Mouse (Mus musculus): ENCODE measurements around the gene Cdc25a.

Gene Cdc25a

DNA sequence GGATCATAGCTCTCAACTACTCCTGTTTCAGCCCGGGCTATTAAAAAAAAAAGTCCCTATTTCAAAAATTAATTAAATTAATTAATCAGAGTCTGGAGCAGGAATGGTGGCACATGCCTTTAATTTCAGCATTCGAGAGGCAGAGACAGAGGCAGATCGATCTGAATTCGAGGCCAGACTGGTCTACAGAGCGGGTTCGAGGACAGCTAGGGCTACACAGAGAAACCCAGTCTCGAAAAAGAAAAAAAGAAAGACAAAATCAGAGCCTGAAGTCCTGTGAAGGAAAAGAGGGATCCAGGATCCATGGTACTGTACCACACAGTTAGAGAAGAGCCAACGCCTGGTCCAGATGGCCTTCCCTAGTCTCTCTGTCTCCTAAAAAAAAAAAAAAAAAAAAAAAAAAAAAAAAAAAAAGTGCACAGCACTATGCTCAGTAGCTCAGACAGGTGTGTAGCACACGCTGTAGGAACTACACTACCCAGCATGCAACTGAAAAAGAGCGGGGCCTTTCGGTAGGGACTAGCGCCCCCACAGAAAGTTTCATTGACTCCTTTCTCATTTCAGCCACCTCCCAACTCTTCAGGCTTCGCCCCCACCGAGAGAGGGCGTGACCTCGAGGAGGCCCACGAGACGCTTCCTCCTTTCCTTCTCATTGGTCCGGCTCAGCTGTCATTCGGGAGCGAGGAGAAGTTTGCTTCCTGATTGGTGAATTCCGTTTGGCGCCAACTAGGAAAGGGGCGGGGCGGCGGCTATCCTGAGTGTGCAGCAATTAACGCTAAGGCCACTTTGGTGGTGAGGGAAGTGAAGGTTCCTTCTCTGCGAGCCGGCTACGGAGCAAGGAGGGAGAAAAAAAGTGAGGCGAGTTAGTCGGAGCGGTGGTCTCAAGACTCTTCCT is at the start of gene Cdc25a:
TSS of gene Cdc25a (plus strand) at position 783 of the 895 bp plus-strand sequence.
- peak; percentile 92 for DNase-seq (ENCODE audit: low spot score)

DNA sequence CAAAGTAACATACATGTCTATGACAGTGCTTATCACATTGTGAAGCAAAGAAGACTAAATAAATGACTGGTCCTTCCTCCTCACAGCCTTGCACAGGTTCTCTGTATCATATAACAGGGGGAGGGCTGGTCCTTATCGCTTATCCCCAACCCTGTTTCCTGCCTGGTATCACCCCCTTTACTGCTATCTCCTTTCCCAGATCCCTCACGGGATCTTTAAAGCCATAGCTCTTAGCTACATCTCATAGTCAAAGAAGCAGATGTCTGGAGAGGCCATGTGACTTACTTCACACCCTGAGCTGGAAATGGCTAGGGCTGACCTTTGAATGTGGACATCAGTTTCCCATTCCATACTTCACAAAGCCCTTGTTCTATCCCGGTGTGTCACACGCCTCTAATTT is 49.6 kb upstream of the Cdc25a start:
- DNase-seq (ENCODE audit: low spot score), result no peak

DNA sequence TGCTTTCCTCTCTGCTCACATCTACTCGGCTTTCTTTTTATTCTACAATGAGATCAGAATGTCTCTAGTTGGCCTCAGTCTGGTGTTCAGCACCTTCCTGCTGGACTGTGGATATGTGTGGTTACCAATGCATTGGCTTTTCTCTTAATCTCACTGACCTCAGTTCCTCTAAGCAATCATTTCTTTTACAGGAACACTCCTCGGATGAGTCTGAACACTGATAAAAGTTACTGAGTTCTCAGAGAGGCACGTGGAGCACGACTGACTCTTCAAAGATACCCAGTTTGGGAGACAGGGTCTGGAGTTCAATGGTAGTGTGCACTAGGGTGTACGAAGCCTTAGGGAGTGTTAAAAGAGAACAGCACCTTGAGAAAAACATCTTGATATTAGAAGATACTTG is 49.2 kb upstream of the Cdc25a start:
- no peak for DNase-seq (ENCODE audit: low spot score)

DNA sequence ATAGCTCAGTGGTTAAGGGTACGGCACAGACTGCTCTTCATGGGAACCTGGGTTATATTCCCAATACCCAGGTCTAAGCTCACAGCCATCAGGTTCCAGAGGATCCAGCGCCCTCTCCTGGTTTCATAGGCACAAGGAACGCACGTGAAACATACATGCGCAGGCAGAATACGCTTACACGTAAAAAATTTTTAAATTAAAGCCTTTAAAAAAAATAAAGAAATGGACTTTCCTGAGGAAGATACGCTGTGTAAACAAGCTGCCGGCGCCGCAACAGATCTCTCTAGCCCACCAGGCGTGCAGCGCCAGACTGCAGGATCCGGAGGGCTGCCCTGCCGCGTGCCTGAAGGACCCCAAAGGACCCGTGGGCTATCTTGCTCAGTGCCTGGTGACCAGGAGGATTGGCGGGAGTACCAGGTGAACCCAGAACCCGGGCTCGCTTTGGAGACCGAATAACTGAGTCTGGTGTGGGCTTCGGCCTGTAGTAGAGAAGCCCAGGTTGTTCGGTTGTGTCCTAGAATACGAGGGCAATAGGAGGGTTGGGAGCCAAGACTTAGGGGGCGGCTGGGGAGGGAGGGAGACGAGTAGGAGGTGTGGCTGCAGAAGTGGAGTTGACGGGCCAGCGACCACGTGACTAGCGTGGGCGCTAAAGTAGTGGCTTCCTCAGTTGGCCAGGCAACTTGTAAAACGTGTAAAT is 42.8 kb upstream of the Cdc25a start, which contains the start of gene Nme6:
TSS of gene Nme6 (plus strand) at position 359 of the 697 bp plus-strand sequence.
- DNase-seq (ENCODE audit: low spot score), result peak; percentile 85

DNA sequence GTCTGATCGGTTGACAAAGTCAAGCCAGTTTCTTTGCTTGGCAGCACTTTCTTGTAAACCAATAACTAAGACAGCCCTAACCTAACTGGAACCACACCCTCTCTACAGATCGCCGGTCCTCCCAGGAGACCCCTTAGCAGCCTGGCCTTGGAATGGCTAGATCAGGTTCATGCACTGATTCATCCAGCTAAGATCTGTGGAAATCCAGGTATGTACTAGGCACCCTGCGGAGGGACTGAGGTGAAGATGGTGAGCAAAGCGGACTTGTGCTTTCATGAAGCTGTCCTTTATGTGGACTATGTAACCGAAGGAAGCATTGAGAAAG is 42.3 kb upstream of the Cdc25a start:
- no peak for DNase-seq (ENCODE audit: low spot score)

DNA sequence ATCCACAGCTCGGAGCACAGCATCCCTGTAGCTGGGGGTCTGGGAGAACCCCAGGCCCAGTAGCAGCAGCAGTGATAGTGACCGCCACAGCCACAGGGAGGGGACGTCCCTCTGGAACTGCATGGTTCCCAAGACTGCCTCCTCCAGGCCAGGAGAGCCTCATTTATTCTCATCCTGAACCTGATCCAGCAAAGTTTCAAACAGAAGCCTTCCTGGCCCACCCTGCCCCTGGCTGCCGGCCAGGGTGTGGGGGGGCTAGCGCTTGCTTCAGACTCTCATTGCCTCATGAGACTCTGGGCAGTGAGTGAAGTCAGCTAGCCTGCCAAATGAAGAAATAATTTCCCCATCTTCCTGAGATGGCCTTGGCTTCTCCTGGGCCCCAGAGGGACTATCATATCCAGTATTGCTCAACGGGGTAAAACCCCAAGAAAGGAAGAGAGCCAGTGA is 26.0 kb upstream of the Cdc25a start, which contains the start of gene Camp:
TSS of gene Camp (minus strand) at position 306 of the 447 bp plus-strand sequence.
- peak; percentile 17 for DNase-seq (ENCODE audit: low spot score)

DNA sequence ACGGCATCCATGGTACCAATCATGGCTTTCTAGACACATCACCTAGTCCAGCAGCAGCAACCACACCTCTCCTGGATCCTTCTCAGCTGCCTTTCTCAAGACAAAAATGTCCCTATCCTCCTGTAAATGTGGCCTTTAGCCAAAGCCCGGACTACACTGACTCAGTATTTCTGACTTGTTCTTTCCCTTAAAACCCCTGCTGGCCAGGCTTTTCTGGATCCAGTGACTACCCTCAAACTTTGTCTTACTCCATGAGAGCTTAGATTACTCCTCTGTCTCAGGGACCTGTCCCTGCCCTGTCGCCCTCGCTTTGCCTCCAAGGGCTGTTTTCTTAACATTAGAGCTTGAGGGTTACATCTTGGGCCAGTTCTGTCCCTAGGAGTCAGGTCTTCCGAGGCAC is 25.3 kb upstream of the Cdc25a start:
- DNase-seq (ENCODE audit: low spot score), result no peak

DNA sequence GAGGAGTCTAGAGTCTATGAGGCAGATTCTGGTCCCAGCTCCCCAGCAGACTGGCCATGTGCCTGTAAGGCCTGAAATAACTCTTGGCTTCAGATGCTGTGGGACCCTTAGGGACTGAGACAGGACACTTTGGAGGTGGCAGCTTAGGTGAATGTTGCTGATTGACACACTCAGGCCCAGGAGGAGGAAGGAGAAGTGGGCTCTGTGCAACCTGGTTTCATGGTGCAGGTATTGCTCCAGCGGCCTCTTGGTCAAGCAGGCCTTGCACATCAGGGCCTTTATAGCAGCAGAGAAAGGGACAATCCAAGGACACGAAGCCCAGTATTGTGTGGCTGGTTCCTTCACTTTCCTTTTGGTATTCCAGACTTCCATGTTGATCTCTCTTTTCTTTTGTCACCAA is 21.0 kb upstream of the Cdc25a start:
- no peak for DNase-seq (ENCODE audit: low spot score)

DNA sequence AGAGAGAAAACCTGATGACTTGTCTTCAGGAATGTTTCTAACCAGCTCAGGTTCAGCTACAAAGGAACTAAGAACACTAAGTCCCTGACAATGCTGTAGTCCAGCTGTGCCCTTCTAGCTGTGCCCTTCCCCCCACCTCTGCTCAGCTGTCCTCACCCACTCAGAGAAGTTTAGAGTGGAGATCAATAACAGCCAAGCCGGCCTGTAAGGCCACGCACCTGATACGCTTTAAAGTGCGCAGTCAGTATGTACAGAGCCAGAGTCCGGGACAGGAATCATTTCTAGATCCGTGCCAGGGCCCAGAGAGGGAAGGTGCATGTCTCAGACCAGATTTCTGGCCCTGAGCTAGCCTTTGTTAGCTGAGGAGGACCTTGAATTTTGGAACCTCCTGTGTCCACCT is 19.4 kb upstream of the Cdc25a start:
- DNase-seq (ENCODE audit: low spot score), result no peak

DNA sequence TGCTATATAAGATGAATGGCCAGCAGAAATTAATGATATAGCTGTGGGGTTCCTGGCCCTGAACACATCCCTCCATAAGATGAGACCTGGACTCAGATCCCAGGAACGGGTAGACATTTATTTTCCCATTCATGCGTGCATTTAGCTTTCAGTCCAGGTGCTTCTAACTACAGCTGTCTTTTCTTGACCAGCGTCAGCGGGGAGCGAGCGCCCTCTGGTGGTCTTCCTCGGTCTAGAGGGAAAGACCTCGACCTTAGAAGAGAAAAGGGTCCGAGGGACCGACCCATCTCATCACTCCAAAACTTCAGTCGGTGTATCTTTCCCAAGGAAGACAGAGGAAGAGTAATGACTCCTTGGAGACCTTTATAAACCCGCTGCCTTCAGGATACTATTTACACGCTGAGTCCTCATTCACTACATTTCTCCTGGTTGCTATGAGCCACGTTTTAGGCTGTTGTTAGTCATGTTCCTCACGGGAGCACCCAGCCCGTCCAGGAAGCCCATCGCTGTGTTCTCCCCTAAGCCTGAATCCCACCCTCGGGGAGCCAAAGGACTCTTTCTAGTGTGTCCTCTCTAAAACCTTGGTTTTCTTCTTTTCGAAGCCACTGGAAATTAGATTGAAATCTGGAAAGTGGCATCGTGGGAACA is 12.9 kb upstream of the Cdc25a start:
- peak; percentile 86 for DNase-seq (ENCODE audit: low spot score)

DNA sequence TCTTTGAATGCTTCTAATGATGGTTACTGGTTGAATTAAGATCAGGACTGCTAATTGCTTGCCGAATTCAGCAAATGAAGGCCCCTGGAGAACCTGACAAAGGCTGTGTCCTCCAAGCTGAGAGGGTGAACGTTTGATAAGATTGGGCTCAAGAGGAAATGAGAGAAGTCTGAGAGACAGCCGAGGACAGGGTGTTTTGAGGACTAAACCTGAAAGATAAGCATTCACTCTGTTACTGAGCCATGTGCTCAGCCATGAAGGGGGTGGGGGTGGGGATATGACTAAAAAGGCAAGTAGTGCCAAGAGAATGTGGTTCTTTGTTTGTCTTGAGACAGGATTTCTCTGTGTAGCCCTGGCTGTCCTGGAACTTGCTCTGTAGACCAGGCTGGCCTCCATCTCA is 12.3 kb upstream of the Cdc25a start:
- no peak for DNase-seq (ENCODE audit: low spot score)

DNA sequence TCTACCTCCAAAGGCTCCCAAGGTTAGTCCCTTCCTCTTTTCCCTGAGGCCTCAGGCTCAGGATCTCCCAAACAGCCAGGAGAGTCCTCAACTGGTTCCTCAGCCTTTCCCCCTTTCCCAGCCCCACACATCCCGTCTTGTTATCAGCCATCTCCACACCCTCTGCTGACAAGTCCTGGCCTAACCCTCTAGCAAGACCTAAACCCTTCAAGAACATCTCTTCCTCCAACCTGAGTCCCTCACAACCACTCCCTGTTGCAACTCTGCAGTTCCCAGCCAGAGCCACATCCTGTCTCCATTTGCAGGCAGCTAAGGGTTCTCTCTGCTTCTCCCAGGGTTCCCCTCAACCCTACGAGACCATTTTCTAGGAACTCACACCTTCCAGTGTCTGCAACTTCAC is 9.2 kb upstream of the Cdc25a start:
- no peak for DNase-seq (ENCODE audit: low spot score)

DNA sequence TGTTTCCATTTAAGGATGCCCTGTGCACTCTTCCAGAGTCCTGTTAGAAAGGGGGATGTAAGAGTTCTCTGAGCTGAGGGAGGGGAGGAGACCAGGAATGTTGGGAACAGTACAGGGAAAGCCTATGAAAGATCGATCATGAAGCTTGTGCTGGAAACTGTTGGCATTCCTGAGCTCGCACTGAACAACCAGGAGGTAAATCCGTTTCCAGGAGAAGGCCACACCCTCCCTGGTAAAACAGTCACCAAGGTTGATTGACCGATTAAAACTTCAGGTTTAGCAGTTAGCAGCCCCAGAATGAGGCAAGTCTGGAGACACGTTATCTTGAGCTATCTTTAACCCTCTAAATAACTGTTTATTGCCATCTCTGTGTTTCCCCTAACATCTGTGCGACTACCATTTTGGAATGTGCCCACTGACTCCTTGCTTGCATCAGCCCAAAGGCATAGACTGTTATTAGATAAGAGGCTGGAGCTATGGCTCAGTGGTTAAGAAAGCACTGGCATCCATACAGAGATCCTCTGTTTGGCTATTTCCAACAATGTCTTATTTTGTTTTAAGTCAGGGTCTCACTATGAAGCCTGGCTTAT is 4.3 kb upstream of the Cdc25a start:
- no peak for DNase-seq (ENCODE audit: low spot score)

DNA sequence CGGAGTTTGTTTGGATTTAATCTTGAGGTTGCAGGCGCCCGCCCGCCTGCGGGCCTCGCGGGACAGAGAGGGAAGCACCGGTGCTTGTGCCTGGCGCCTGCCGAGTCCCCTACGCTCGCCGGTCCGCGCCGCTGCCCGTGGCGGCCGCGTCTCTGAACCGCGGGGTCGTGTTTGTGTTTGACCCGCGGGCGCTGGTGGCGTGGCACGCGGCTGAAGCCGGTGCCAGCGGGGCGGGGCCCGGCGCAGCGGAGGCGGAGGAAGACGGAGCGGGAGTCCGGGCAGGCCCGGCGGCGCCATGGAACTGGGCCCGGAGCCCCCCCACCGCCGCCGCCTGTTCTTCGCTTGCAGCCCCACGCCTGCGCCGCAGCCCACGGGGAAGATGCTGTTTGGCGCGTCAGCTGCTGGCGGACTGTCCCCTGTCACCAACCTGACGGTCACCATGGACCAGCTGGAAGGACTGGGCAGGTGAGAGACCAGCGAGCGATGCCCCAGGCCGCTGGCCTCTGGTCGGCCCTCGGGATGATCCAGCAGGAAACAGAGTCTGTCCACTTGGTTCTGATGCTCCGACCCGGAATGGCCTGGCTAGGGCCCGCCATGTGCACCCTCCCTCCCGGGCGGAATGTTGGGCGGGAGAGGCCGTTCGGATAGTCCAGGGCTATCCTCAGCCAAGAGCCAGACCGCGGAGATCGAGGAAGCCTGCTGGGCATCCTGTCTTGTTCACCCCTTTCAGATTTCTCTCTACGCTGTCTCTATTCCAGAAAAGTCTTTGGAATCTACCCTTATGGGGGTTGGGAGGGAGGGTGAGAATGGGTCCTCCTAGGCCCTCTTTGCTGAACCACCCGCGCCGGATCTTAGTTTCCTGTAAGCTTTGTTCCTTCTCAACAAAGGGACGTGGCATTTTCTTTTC is 569 bp downstream of the Cdc25a start:
- DNase-seq (ENCODE audit: low spot score), result peak; percentile 67

DNA sequence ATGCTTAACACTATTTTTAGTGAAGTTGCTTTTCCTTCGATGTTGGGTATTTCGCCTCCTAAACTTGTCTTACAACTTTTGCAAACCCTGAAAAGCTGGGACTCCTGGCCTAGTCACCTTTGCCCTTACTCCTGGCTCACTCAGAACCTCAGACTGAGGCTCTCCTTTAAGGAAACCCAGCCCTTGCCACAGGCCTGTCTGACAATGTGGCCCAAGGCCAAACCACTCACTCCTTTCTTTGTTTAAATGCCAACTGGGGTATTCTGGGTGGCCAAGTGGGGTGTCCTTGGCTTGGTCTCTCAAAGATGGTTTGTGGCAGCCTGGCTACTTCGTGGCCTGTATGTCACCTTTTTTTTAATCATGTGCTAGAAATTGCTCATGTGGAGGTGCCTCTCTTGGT is 1.4 kb downstream of the Cdc25a start:
- DNase-seq (ENCODE audit: low spot score), result no peak

DNA sequence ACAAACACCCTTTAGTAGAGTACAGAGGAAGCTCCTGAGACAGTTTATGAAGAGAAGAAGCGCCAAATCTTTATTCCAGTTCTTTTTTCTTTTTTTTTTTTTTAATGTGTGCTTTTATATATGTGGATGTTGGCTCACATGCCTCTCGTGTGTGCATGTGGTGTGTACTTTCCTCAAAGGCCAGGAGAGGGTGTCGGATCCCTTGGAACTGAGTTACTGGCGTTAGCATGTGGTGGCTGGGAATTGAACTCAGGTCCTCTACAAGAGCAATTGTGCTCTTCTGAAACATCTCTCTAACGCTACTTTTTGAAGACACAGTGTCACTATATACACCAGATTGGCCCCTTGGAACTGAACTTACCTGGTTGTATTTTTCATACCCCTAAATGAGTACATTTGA is 2.3 kb downstream of the Cdc25a start:
- no peak for DNase-seq (ENCODE audit: low spot score)

DNA sequence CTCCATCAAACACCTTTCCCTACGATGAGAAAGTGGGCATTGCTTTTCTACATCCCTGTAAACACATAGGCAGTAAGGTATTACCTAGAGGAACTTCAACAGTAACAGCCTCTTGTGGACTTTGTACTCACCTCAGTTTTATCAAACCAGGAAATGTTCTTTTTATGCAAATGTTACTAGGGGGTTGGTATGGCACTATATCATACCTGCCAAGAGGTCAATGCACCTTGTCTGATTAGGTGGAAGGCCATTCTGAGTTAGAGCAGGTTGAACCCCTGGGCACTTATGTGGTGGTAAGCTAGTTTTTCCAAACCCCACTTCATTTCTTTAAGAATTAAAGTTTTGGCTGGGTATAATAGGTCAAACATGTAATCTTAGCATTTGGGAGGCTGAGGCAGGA is 3.9 kb downstream of the Cdc25a start:
- no peak for DNase-seq (ENCODE audit: low spot score)

DNA sequence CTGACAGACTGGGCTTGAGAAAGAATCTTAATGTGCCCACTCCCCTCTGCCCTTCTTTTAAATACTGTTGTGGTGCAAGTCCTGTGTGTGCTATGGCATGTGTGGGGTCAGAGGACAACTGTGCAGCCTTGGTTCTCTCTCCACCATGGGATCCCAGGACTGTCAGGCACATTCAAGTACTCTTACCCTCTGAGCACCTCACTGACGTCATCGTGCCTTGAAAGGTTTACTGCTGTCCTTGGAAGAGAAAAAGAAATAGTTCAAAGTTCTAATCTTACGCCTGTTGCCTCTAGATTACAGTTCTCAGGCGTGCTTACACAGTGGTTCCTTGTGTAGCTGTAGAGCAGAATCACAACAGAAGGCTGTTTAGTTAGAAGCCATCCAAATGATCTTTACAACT is 10.9 kb downstream of the Cdc25a start:
- no peak for DNase-seq (ENCODE audit: low spot score)

DNA sequence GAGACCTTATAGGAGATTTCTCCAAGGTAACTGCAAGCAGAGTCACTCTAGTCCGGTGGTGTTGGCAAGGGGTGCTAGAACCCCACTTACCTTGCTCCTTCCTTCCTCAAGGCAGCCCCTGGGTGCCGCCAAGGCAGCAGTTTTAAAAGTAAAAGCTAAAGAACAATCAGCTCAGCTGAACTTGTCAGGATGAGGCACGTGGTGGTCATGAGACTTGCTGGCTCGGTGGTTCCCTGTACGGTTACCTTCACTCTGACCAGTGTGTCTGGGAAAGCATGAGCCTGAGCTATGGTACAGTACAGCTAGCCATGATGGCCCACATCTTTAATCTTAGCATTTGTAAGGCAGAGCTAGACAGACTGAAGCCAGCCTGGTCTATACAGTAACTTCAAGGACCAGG is 11.9 kb downstream of the Cdc25a start:
- DNase-seq (ENCODE audit: low spot score), result no peak

DNA sequence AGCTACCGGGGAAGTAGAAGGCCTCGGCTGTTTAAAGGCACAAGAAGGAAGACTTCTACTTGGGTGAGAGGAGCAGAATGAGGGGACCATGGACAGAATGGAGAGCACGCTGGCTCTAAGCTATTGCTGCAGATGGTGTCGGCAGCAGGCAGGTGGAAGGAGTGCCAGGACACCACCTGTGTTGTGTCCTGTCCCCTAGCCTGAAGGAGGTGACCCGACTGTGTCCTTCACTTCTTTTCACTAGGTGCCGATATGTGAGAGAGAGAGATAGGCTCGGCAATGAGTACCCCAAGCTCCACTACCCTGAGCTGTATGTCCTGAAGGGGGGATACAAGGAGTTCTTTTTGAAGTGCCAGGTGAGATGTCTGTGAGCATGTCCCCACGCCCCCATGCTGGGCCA is 16.1 kb downstream of the Cdc25a start:
- DNase-seq (ENCODE audit: low spot score), result no peak

DNA sequence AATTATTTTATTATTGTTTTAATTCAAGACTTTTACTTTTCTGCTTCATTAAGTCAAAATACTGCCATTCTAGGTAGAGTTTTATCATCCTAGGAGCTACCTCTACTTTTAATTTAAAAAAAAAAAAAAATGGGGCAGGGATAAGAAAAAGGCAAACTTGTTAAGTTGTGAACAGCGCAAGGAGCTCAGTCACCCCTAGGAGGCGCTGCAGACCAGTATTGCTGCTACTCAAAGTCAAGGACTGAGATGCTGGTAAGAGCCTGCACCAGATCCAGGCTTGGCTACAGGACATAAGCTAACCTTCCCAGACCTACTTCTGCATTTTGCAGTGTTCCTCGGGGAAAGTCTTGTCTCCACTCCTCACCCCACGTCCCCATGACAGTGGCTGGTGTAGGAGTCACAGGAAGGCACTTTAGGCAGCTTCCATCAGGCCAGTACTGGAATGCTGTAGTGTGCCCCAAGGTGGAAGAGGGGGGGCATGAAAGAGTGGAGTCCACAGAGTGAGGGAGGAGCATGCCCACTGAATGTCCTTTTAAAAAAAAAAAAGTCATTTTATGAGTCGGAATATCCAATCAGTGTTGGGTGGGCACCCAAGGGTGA is 17.4 kb downstream of the Cdc25a start:
- DNase-seq (ENCODE audit: low spot score), result peak; percentile 73

Data from urinary bladder, postnatal 25 days (tissue).